Mouse (Mus musculus): ENCODE data around the gene Mmp20. TPM values are rescaled to one million over a fixed set of nuclear protein-coding genes. Genes with fewer than 3 reads are reported as not detected.
A peak's percentile ranks its signal among the peaks of the same experiment; 100 is the strongest.

Mmp20 gene
- not detected in 2 replicates for polyA plus RNA-seq (2015; fragmentation: Nextera tagmentation; extraction: Ambion mirVana)

DNA sequence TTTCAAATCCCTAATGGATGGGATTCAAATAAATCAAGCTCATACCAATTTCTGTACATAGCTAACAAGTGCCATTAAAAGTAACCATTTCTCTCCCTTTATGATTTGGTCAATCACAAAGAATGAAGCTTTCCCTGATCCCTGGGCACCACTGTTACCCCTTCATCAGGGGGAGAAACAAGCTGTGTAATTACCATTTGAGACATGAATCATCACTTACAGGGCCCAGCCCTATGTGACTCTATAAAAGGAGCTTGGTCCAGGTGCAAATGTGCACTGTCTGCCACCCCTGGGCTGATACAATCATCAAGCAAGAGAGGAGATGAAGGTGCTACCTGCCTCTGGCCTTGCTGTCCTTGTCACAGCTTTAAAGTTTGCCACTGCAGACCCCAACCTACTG lies at the start of gene Mmp20:
Gene Mmp20 (plus strand): TSS at position 301 of the 400 bp plus-strand sequence.
- H3K9ac ChIP-seq (ENCODE audit: low read length): no peak within 1 kb of the TSS
- H3K27me3 ChIP-seq (ENCODE audit: control insufficient read depth, insufficient read depth, low read length): no peaks in the 10 kb centered on the region
- no peak for TF ChIP-seq CTCF (IDR thresholded peaks at IDR 0.05; ENCODE audit: low read depth)
- no peak for TF ChIP-seq EP300 (optimal IDR thresholded peaks at IDR 0.05)
- no peaks in the 10 kb centered on the region for H3K4me1 ChIP-seq (replicated peaks; ENCODE audit: control insufficient read depth, insufficient read depth)
- H3K36me3 ChIP-seq (ENCODE audit: control insufficient read depth, insufficient read depth, low read length): no peaks in the 10 kb centered on the region
- DNase-seq (ENCODE audit: low spot score): no peak
- no peak within 1 kb of the TSS for H3K27ac ChIP-seq (replicated peaks)
- no peak within 1 kb of the TSS for H3K4me3 ChIP-seq (ENCODE audit: low read depth, low read length)
- ATAC-seq (ENCODE audit: low FRiP score, low TSS enrichment): no peak
- no peak within 1 kb of the TSS for H3K4me2 ChIP-seq (replicated peaks; ENCODE audit: low read depth)
- H3K9me3 ChIP-seq (ENCODE audit: control insufficient read depth, low read length): no peaks in the 10 kb centered on the region

DNA sequence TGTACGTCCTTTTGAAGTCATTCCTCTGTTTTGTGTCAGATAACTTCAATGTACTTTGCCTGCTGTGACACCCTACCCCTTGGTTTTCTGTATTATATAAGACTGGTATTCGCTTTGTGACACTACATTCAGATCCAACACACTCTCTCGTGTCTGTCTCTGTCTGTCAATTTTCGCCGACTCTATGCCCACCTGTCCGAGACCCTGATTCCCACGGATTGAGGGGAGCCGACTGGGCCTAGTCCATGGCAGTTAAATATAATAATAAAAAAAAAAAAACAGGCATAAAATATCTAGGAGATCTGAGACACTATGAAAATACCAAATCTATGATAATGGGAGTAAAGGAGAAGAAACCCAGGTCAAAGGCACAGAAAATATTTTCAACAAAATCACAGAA lies 38.0 kb upstream of the Mmp20 start:
- H3K4me3 ChIP-seq (ENCODE audit: low read depth, low read length): no peak overlapping the region
- H3K36me3 ChIP-seq (ENCODE audit: control insufficient read depth, insufficient read depth, low read length): no peaks in the 10 kb centered on the region
- H3K9ac ChIP-seq (ENCODE audit: low read length): no peak overlapping the region
- no peaks in the 10 kb centered on the region for H3K4me1 ChIP-seq (replicated peaks; ENCODE audit: control insufficient read depth, insufficient read depth)
- whole genome bisulfite sequencing: 68% methylated on average over 8 of the region's 8 CpGs
- H3K4me2 ChIP-seq (replicated peaks; ENCODE audit: low read depth): no peak overlapping the region
- no peaks in the 10 kb centered on the region for H3K27me3 ChIP-seq (ENCODE audit: control insufficient read depth, insufficient read depth, low read length)
- no peaks in the 10 kb centered on the region for H3K9me3 ChIP-seq (ENCODE audit: control insufficient read depth, low read length)
- no peak for TF ChIP-seq EP300 (optimal IDR thresholded peaks at IDR 0.05)
- TF ChIP-seq CTCF (IDR thresholded peaks at IDR 0.05; ENCODE audit: low read depth): no peak
- no peak overlapping the region for H3K27ac ChIP-seq (replicated peaks)
- no peak for ATAC-seq (ENCODE audit: low FRiP score, low TSS enrichment)
- DNase-seq (ENCODE audit: low spot score): no peak

DNA sequence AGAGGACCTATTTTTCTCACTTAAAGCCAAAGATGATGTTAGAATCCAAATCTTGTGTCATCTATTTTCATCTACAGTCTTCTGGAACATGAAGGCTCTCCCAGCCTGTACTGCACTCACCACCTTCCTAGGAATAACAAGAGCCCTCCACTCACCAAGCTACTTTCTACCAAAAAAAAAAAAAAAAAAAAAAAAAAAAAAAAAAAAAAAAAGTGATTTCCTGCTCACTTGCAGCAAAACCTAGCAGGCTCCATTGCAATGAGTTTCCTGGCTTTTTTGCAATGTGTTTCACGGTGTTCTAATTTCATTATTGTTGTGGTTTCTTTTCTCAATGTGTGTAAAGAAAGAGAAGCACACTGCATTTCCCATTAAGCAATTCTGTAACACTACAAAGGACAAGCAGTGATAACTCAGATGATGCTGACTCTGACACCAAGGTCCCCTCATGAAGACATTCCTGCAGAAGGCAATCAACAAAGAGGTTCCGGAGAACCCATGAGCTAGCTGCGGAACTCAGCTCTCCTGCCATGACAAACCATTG lies 34.7 kb upstream of the Mmp20 start:
- 92% methylated on average over 3 of the region's 3 CpGs for WGBS
- DNase-seq (ENCODE audit: low spot score) (no peak), ATAC-seq (ENCODE audit: low FRiP score, low TSS enrichment) (no peak)
- Histone ChIP-seq H3K4me2 (replicated peaks; ENCODE audit: low read depth) (no peak overlapping the region), H3K27me3 (ENCODE audit: control insufficient read depth, insufficient read depth, low read length) (no peaks in the 10 kb centered on the region), H3K36me3 (ENCODE audit: control insufficient read depth, insufficient read depth, low read length) (no peaks in the 10 kb centered on the region), H3K4me3 (ENCODE audit: low read depth, low read length) (no peak overlapping the region), H3K9me3 (ENCODE audit: control insufficient read depth, low read length) (no peaks in the 10 kb centered on the region), H3K27ac (replicated peaks) (no peak overlapping the region), H3K9ac (ENCODE audit: low read length) (no peak overlapping the region), H3K4me1 (replicated peaks; ENCODE audit: control insufficient read depth, insufficient read depth) (no peaks in the 10 kb centered on the region)
- no peak for TF ChIP-seq EP300 (optimal IDR thresholded peaks at IDR 0.05)
- no peak for TF ChIP-seq CTCF (IDR thresholded peaks at IDR 0.05; ENCODE audit: low read depth)

DNA sequence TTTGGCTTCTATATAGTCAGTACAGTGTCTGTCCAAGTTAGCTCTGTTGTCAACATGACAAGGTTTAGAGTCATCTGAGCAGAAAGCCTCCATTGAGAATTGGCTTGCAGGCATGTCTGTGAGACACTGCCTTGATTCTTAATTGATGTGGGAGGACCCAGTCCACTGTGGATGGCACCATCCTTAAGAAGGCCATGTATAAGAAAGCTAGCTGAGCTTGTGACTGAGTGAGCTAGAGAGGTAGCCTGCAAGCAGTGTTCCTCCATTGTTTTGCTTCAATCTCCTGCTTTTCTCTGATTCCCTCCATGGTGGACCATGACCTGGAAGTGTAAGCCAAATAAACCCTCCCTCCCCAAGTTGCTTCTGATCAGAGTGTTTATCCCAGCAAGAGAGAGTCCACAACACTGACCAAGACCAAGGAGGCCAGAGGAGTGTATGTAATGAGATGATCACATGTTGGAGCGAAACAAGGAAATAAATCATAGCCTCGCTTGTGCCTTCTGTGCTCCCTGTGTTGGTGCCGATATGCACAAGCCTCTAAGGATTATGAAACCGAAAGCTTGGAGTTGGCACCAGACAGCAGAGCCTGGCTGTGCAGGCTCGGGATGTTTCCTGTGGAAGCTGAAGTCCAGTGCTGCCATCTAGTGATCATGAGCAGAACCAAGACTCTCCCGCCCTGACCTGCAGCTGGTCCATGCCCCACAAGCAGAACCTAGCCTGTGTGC lies 33.1 kb upstream of the Mmp20 start:
- H3K27ac ChIP-seq (replicated peaks): peak overlapping the region; percentile 31
- peak; percentile 99 for ATAC-seq (ENCODE audit: low FRiP score, low TSS enrichment)
- 1% methylated on average over 6 of the region's 6 CpGs for WGBS

DNA sequence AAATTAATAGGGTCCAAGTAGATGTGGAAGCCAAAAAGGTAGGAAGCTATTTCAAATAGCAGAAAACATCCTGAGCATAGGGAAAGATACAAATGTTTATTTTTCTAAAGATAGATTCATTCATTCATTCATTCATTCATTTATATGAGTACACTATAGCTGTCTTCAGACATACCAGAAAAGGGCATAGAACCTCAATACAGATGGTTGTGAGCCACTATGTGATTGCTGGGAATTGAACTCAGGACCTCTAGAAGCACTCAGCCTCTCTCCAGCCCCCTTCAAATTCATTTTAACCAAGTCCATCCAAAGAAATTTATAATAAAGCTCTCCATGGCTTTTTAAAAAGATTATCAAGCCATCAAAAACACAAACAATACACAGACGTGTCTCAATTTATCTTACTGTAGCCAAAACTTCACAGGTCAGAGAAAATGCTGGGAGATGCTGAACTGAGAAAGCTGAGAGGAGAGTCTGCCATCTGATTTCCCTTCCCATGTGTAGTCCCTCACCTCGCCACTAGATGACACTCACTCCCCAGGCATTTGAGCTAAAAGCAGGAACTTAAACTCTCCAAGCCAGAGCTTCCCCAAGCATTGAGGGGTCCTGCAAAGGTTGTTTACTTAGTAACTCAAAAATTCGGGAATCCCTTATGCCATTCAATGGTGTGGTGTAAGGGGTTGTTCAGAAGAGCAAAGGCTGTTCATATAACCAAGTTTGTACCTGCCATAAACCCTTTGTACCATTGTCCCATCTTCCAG lies 24.9 kb upstream of the Mmp20 start:
- WGBS: 1% methylated on average over 3 of the region's 3 CpGs
- Histone ChIP-seq H3K9ac (ENCODE audit: low read length) (no peak overlapping the region), H3K36me3 (ENCODE audit: control insufficient read depth, insufficient read depth, low read length) (no peaks in the 10 kb centered on the region), H3K27ac (replicated peaks) (no peak overlapping the region), H3K27me3 (ENCODE audit: control insufficient read depth, insufficient read depth, low read length) (no peaks in the 10 kb centered on the region), H3K9me3 (ENCODE audit: control insufficient read depth, low read length) (no peaks in the 10 kb centered on the region), H3K4me1 (replicated peaks; ENCODE audit: control insufficient read depth, insufficient read depth) (no peaks in the 10 kb centered on the region), H3K4me2 (replicated peaks; ENCODE audit: low read depth) (no peak overlapping the region), H3K4me3 (ENCODE audit: low read depth, low read length) (no peak overlapping the region)
- ATAC-seq (ENCODE audit: low FRiP score, low TSS enrichment): no peak
- TF ChIP-seq CTCF (IDR thresholded peaks at IDR 0.05; ENCODE audit: low read depth) (peak; percentile 96), EP300 (optimal IDR thresholded peaks at IDR 0.05) (no peak)
- peak; percentile 70 for DNase-seq (ENCODE audit: low spot score)

More for the DNA sequence above, 33.1 kb upstream of the Mmp20 start:
- Histone ChIP-seq H3K4me2 (replicated peaks; ENCODE audit: low read depth) (peak overlapping the region; percentile 42), H3K9ac (ENCODE audit: low read length) (peak overlapping the region; percentile 28; the same call in 1 of the 2 replicates), H3K36me3 (ENCODE audit: control insufficient read depth, insufficient read depth, low read length) (no peaks in the 10 kb centered on the region), H3K4me3 (ENCODE audit: low read depth, low read length) (peak overlapping the region; percentile 31), H3K9me3 (ENCODE audit: control insufficient read depth, low read length) (no peaks in the 10 kb centered on the region), H3K27me3 (ENCODE audit: control insufficient read depth, insufficient read depth, low read length) (no peaks in the 10 kb centered on the region), H3K4me1 (replicated peaks; ENCODE audit: control insufficient read depth, insufficient read depth) (no peaks in the 10 kb centered on the region)
- peak; percentile 83 for DNase-seq (ENCODE audit: low spot score)
- TF ChIP-seq EP300 (optimal IDR thresholded peaks at IDR 0.05) (no peak), CTCF (IDR thresholded peaks at IDR 0.05; ENCODE audit: low read depth) (peak; percentile 98)
